Mouse (Mus musculus) myocyte (in vitro differentiated cells): Measurements from ENCODE around the gene Cald1. TPM values are rescaled to one million over a fixed set of nuclear protein-coding genes. Genes with fewer than 3 reads are reported as not detected.

ENCODE experiments used
- H3K27me3 ChIP-seq: one replicate; pipeline ENCODE4 v1.6.1; 2011; ENCODE audit not compliant: control insufficient read depth, insufficient read depth, insufficient read length
- H3K36me3 ChIP-seq: one replicate; pipeline ENCODE4 v1.6.1; 2011; ENCODE audit not compliant: control insufficient read depth, insufficient read depth
- H3K4me2 ChIP-seq: one replicate; pipeline ENCODE4 v1.6.1; 2011; ENCODE audit warnings: low read depth, control low read depth
- H3K4me3 ChIP-seq: one replicate; pipeline ENCODE4 v1.5.1; 2011; ENCODE audit warnings: mild to moderate bottlenecking, control low read depth, moderate library complexity
- H3K79me2 ChIP-seq: one replicate; pipeline ENCODE4 v1.6.1; 2011; ENCODE audit not compliant: control insufficient read depth, insufficient read depth
- H3ac ChIP-seq: one replicate; pipeline ENCODE4 v1.6.1; 2011; ENCODE audit not compliant: control insufficient read depth, insufficient read length
- CEBPB ChIP-seq: IDR thresholded peaks from 2 replicates; pipeline ENCODE4 v1.6.1; 2011; ENCODE audit warnings: mild to moderate bottlenecking, moderate library complexity; ENCODE audit not compliant: poor library complexity, insufficient read depth, severe bottlenecking
- E2F4 ChIP-seq: IDR thresholded peaks from one replicate; pipeline ENCODE4 v1.6.1; 2011; ENCODE audit warnings: mild to moderate bottlenecking, control low read depth, moderate library complexity; ENCODE audit not compliant: insufficient read depth
- MAX ChIP-seq: IDR thresholded peaks from one replicate; pipeline ENCODE4 v1.6.1; 2011; ENCODE audit warnings: low read depth, mild to moderate bottlenecking, control low read depth
- MYOD1 ChIP-seq, 3 experiments: IDR thresholded peaks; one replicate each; pipeline ENCODE4 v1.6.1; 2011; ENCODE audit warnings: control low read depth in 2 of 3, low read depth in 2 of 3, mild to moderate bottlenecking in 2 of 3, moderate library complexity in 1 of 3; ENCODE audit not compliant: insufficient read length in 2 of 3, control insufficient read depth in 1 of 3
- MYOG ChIP-seq, 3 experiments: IDR thresholded peaks; one replicate each; pipeline ENCODE4 v1.6.1; 2011; ENCODE audit warnings: control low read depth in 2 of 3, low read depth in 2 of 3, mild to moderate bottlenecking in 2 of 3; ENCODE audit not compliant: insufficient read length in 2 of 3, control insufficient read depth in 1 of 3, insufficient read depth in 1 of 3
- POLR2A ChIP-seq: IDR thresholded peaks from one replicate; pipeline ENCODE4 v1.6.1; 2011; ENCODE audit warnings: low read depth, mild to moderate bottlenecking, control low read depth, moderate library complexity; ENCODE audit not compliant: insufficient read length
- POLR2AphosphoS2 ChIP-seq: IDR thresholded peaks from one replicate; pipeline ENCODE4 v1.6.1; 2011; ENCODE audit warnings: low read depth, control low read depth; ENCODE audit not compliant: insufficient read length
- REST ChIP-seq: IDR thresholded peaks from one replicate; pipeline ENCODE4 v1.6.1; 2011; ENCODE audit warnings: mild to moderate bottlenecking, control low read depth, moderate library complexity; ENCODE audit not compliant: insufficient read depth, insufficient read length
- SRF ChIP-seq: IDR thresholded peaks from one replicate; pipeline ENCODE4 v1.6.1; 2011; ENCODE audit warnings: low read depth; ENCODE audit not compliant: control insufficient read depth, insufficient read length
- TCF12 ChIP-seq: IDR thresholded peaks from one replicate; pipeline ENCODE4 v1.6.1; 2011; ENCODE audit warnings: mild to moderate bottlenecking, control low read depth; ENCODE audit not compliant: poor library complexity, insufficient read depth, severe bottlenecking
- TCF3 ChIP-seq: IDR thresholded peaks from one replicate; pipeline ENCODE4 v1.6.1; 2011; ENCODE audit warnings: low read depth, control low read depth; ENCODE audit not compliant: insufficient read length
- USF1 ChIP-seq: IDR thresholded peaks from one replicate; pipeline ENCODE4 v1.6.1; 2011; ENCODE audit warnings: low read depth, mild to moderate bottlenecking, control low read depth, moderate library complexity
- polyA plus RNA-seq: library from polyadenylated mRNA; unstranded; fragments of >200 nt; fragmentation: generic; extraction: Trizol; gene quantifications from one replicate; pipeline ENCODE4 v1.2.1, GENCODE M21; 2012; ENCODE audit warnings: missing spikeins

The Cald1 gene
- polyA plus RNA-seq, 1 experiment: 88.1 TPM

DNA sequence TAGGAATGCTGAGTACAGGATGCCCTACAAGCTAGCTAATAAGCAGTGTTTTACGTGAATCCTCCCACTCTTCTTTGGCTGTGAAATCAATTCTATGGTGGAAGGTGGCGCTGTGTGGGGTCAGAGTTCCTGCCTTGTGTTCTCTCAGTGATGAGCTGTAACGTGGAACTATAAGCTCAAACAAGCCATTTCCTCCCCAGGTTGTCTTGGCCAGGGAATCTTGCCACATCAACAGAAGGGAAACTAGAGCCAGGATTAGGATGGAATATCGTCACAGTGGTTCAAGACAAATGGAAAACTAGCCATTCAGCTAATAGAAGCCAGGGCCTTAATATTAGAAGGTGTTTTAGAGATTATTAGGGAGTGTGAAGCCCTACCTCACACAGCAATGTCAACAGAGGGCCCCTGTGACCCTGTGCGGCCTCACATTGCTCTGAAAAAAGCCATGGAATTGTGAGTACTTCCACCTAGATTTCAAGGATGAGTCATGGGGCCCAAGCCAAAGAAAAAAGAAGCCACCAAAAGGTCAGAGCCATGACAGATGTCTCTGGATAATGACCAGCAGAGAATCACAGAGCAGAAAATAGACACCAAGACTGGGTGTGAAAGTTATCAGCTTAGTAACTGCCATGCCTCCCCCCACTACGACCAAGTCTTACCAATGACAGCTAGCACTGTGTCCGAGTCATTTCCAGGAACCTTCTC lies 33.0 kb upstream of the Cald1 start:
- no peaks in the 10 kb centered on the region for H3K27me3 ChIP-seq
- no peak overlapping the region for H3ac ChIP-seq
- H3K36me3 ChIP-seq: no peaks in the 10 kb centered on the region
- TF ChIP-seq SRF: no peak
- TF ChIP-seq REST: no peak
- TF ChIP-seq POLR2AphosphoS2: no peak
- TF ChIP-seq POLR2A: no peak
- no peak for TF ChIP-seq TCF12
- TF ChIP-seq MYOD1 (IDR thresholded peaks at IDR 0.05; ENCODE audit: control insufficient read depth in 1 of 3, insufficient read length in 2 of 3, low read depth in 2 of 3): no peak
- TF ChIP-seq CEBPB: no peak
- H3K79me2 ChIP-seq: no peaks in the 10 kb centered on the region
- no peak overlapping the region for H3K4me2 ChIP-seq
- H3K4me3 ChIP-seq: no peak overlapping the region

- no peaks in the 10 kb centered on the region for H3K36me3 ChIP-seq
- H3K4me3 ChIP-seq: no peak overlapping the region
- H3K4me2 ChIP-seq: no peak overlapping the region
- no peaks in the 10 kb centered on the region for H3K79me2 ChIP-seq
- H3K27me3 ChIP-seq: no peaks in the 10 kb centered on the region
- no peak overlapping the region for H3ac ChIP-seq
- TF ChIP-seq CEBPB: 0 out of 2 replicates have a peak, but pooled peaks have one; percentile 35
- TF ChIP-seq MYOG (IDR thresholded peaks at IDR 0.05; ENCODE audit: control insufficient read depth in 1 of 3, insufficient read depth in 1 of 3, insufficient read length in 2 of 3, low read depth in 2 of 3): no peak
These were observed 31.0 kb upstream of the Cald1 start for GRCm38 (mm10) chr6:34567298-34567697.

DNA sequence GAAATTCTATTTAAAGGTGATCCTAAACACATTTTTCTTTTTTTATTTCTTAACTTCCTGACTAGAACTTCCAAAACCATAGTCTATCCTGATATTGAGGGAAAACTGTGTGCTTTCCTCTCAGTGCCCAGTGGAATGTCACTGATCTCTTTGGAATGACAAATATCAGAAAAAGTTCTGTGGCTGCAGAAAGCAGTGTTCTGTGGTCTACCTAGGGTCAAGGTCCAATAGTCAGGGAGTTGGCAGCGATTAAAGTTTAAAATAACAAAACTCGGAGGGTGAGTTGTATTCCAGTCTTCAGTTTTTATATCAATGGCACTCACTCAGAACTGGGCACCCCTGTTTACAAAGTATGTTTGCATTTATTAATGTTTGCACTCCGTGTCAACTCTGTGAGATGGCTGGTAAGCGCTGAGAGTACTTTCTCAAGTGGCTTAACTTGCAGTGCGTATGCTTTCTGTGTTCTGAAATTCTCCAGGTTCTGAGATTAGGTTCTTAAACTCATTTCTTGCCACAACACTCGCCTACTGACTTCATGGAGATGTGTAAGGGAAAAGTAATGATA lies 18.7 kb upstream of the Cald1 start:
- Histone ChIP-seq H3K27me3 (no peaks in the 10 kb centered on the region), H3ac (no peak overlapping the region), H3K4me2 (no peak overlapping the region), H3K36me3 (no peaks in the 10 kb centered on the region), H3K79me2 (no peaks in the 10 kb centered on the region), H3K4me3 (no peak overlapping the region)
- no peak for TF ChIP-seq POLR2A
- TF ChIP-seq REST: no peak
- no peak for TF ChIP-seq TCF3
- TF ChIP-seq MAX: no peak

- Histone ChIP-seq H3K36me3 (no peaks in the 10 kb centered on the region), H3ac (no peak overlapping the region), H3K4me2 (no peak overlapping the region), H3K79me2 (no peaks in the 10 kb centered on the region), H3K4me3 (no peak overlapping the region), H3K27me3 (no peaks in the 10 kb centered on the region)
- no peak for TF ChIP-seq POLR2A
- peak in 2 of 3 experiments; percentile 6 to 21 for TF ChIP-seq MYOD1 (IDR thresholded peaks at IDR 0.05; ENCODE audit: control insufficient read depth in 1 of 3, insufficient read length in 2 of 3, low read depth in 2 of 3)
- TF ChIP-seq USF1: peak; percentile 30
These were observed 14.9 kb upstream of the Cald1 start for GRCm38 (mm10) chr6:34583365-34583764.

- Histone ChIP-seq H3K4me2 (no peak overlapping the region), H3K79me2 (no peaks in the 10 kb centered on the region), H3K36me3 (no peaks in the 10 kb centered on the region), H3K27me3 (no peaks in the 10 kb centered on the region), H3ac (no peak overlapping the region), H3K4me3 (no peak overlapping the region)
- no peak for TF ChIP-seq REST
- no peak for TF ChIP-seq SRF
- no peak for TF ChIP-seq MAX
- no peak for TF ChIP-seq TCF3
- TF ChIP-seq USF1: no peak
- no peak for TF ChIP-seq POLR2AphosphoS2
- TF ChIP-seq CEBPB: no peak
These were observed 10.2 kb upstream of the Cald1 start for GRCm38 (mm10) chr6:34588066-34588465.

- Histone ChIP-seq H3K4me3 (no peak overlapping the region), H3K4me2 (no peak overlapping the region), H3K36me3 (no peaks in the 10 kb centered on the region), H3K79me2 (no peaks in the 10 kb centered on the region), H3K27me3 (no peaks in the 10 kb centered on the region), H3ac (no peak overlapping the region)
- TF ChIP-seq MYOG (IDR thresholded peaks at IDR 0.05; ENCODE audit: control insufficient read depth in 1 of 3, insufficient read depth in 1 of 3, insufficient read length in 2 of 3, low read depth in 2 of 3): no peak
- TF ChIP-seq USF1: no peak
- no peak for TF ChIP-seq TCF3
- no peak for TF ChIP-seq POLR2A
- no peak for TF ChIP-seq SRF
- no peak for TF ChIP-seq REST
- TF ChIP-seq CEBPB: no peak
- TF ChIP-seq MAX: no peak
- TF ChIP-seq E2F4: no peak
- no peak for TF ChIP-seq POLR2AphosphoS2
- no peak for TF ChIP-seq TCF12
- no peak for TF ChIP-seq MYOD1 (IDR thresholded peaks at IDR 0.05; ENCODE audit: control insufficient read depth in 1 of 3, insufficient read length in 2 of 3, low read depth in 2 of 3)
These were observed 7.6 kb upstream of the Cald1 start for GRCm38 (mm10) chr6:34590716-34591115.
